Mouse (Mus musculus) cerebellum, adult 2 months (tissue): ENCODE measurements around the gene Nsd2. TPM values are rescaled to one million over a fixed set of nuclear protein-coding genes. Genes with fewer than 3 reads are reported as not detected.
A peak's percentile ranks its signal among the peaks of the same experiment; 100 is the strongest.

Experiments used
- DNase-seq, 2 experiments: peaks; one replicate each; pipeline ENCODE4 v3.0.0; 2021
- H3K27ac ChIP-seq: fragments of 200-500 bp; 2 replicates; pipeline ENCODE4 v1.5.1; 2012; ENCODE audit warnings: low read length, control low read depth, inconsistent platforms; ENCODE audit not compliant: insufficient read depth
- H3K27me3 ChIP-seq: fragments of 200-500 bp; 2 replicates; pipeline ENCODE4 v1.6.1; 2012; ENCODE audit warnings: inconsistent platforms, mild to moderate bottlenecking, low read length, moderate library complexity; ENCODE audit not compliant: control insufficient read depth, insufficient read depth
- H3K4me1 ChIP-seq: fragments of 200-500 bp; 2 replicates; pipeline ENCODE4 v1.6.1; 2011; ENCODE audit warnings: low read length; ENCODE audit not compliant: control insufficient read depth, insufficient read depth
- H3K4me3 ChIP-seq: fragments of 200-500 bp; replicated peaks from 2 replicates; pipeline ENCODE3; 2011; ENCODE audit warnings: mild to moderate bottlenecking, low read depth, low read length, control low read depth; ENCODE audit not compliant: insufficient read depth
- CTCF ChIP-seq: fragments of 200-500 bp; IDR thresholded peaks from 2 replicates; pipeline ENCODE4 v1.5.1; 2011; ENCODE audit warnings: low read depth, mild to moderate bottlenecking, control low read depth, low read length, moderate library complexity, borderline replicate concordance; ENCODE audit not compliant: insufficient read depth
- POLR2A ChIP-seq: fragments of 200-500 bp; IDR thresholded peaks from 2 replicates; pipeline ENCODE4 v1.6.1; 2011; ENCODE audit warnings: low read length, control low read depth, borderline replicate concordance; ENCODE audit not compliant: insufficient read depth
- WGBS: fragments of 180-500 bp; shearing (Covaris S2); methylation state at CpG from one replicate; pipeline ENCODE4 v1.1.7; 2018; 5-methylcytosine and 5-hydroxymethylcytosine counted together
- polyA plus RNA-seq: library from polyadenylated mRNA; depleted of rRNA; stranded (reverse); fragments of >200 nt; gene quantifications from 2 replicates; pipeline ENCODE4 v1.2.3, GENCODE M21; 2012

Gene Nsd2
- polyA plus RNA-seq, 1 experiment = 43.3 TPM

DNA sequence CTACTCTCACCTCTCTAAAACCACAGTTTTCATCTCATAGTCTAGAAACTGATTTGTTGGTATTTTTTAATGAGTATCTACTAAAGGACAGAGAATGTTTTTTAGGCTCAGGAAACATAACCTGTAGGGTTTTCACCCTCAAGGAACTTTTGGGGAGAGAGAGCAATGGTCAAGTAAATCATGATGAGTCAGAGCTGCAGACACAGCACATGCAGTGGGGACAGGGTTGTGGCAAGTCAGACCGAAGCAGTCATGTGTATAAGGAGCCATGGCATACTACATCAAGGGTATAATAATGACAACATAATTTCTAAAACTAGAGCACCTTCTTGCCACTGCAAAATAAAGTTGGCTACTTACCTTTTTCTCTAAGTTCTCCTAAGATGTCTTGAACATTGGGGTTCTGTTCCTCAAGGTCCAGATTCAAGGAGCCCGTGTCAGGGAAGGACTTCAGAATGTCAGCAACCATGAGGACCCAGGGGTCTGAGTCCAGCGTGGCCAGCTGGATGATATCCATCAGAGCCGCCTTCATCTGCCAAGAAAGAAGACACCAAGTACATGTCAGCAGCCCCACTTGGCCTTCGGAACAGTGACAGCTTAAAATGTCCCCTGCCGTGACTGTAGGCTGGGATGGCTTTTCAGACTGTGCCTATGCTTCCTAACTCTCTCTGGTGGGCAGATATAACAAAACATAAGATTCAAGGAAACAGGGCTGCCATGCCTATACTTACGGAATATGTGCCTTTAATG, 101.1 kb downstream of the Nsd2 start:
- peak; percentile 61 to 69 for DNase-seq
- Histone ChIP-seq H3K27ac (peak overlapping the region; percentile 55), H3K4me1 (peaks cover 29% of the 10 kb centered on the region), H3K4me3 (no peak overlapping the region), H3K27me3 (no peaks in the 10 kb centered on the region)
- TF ChIP-seq POLR2A = no peak
- no peak for TF ChIP-seq CTCF
- WGBS = 10% methylated on average over 7 of the region's 7 CpGs

DNA sequence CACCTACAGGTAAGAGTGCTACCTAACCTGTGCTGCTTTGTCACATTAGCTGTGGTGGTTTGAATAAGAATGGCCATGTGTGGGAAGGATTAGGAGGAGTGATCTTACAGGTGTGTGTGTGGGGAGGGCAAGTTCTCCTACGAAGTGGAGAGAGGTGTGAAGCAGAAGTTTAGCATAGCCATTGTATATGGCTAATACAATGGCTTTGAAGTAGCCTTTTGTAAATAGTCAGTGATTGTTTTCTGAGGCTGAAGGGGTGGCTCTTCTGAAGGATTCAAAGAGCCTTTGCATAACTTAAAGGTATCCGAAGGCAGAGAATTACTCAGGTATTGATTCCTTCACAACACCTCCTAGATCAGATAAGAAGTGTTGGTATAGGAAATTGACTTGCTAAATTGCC, 102.0 kb downstream of the Nsd2 start:
- Histone ChIP-seq H3K27ac (peak overlapping the region; percentile 55; the same call in 1 of the 2 replicates), H3K4me3 (no peak overlapping the region), H3K4me1 (peaks cover 29% of the 10 kb centered on the region), H3K27me3 (no peaks in the 10 kb centered on the region)
- TF ChIP-seq POLR2A (no peak), CTCF (no peak)
- WGBS = 52% methylated on average over 2 of the region's 2 CpGs
- DNase-seq = no peak

DNA sequence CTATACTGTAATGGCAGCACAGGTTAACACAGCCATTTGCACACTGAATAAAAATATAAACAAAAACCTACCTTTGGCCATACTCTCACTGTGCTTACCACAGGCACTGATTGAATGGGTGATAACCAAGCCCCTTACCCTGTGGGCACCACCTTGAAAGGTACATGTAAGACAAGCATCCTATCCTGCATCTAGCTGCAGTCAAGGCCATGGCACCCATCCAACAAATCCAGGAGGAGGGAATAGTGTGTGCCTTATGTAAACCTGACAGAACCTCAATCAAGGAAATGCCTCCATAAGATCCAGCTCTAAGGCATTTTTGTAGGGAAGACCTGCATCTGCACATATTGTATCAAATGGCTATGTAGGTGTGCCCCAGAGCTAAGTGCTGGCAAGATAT, 105.6 kb downstream of the Nsd2 start:
- peak; percentile 40 to 45 for DNase-seq
- Histone ChIP-seq H3K27ac (no peak overlapping the region), H3K27me3 (no peaks in the 10 kb centered on the region), H3K4me3 (no peak overlapping the region), H3K4me1 (peaks cover 17% of the 10 kb centered on the region)
- TF ChIP-seq CTCF (no peak), POLR2A (no peak)

DNA sequence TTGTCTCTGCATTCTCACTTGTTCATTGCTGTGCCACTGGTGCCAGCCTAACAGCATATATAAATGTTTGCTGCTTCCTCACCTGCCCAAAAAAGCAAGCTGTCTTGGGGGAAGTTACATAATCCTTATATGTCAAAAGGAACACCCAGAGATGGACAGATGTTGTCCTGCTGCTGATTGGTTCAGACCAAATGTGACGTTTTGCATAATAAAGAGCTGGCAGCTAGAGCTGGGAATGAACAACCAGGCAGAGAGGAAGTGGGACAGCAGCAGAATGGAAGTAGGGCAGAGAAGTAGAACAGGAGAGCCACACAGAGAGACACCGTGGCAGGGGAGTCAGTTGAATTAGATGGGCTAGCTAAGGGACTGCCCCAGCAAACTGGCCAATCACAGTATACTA, 111.9 kb downstream of the Nsd2 start:
- peak in 1 of 2 experiments; percentile 42 for DNase-seq

DNA sequence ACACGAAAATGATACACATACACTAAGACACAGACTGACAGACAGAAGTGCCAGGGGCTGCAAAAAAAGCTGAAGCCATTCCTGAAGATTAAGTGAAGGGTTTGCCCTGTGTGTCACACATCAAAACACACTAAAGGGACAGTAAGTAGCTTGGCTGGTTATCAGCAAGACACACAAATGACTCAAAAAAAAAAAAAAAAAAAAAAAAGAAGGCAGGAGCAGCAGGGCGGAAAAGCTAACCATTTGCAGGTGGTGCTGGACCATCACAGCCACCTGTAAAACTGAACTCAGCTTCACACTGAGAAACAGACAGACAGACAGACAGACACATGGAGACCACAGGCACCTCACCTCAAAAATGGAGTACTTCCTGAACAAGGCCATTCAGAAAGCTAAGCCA, 113.6 kb downstream of the Nsd2 start:
- no peak for DNase-seq
- WGBS = 83% methylated on average over 2 of the region's 2 CpGs
- TF ChIP-seq POLR2A = no peak
- TF ChIP-seq CTCF = no peak
- H3K4me3 ChIP-seq = no peak overlapping the region
- H3K27me3 ChIP-seq = no peaks in the 10 kb centered on the region
- no peaks in the 10 kb centered on the region; the same call in 1 of the 2 replicates for H3K4me1 ChIP-seq
- no peak overlapping the region for H3K27ac ChIP-seq

More for the DNA sequence above, 111.9 kb downstream of the Nsd2 start:
- TF ChIP-seq CTCF = no peak
- no peak for TF ChIP-seq POLR2A
- H3K4me3 ChIP-seq = no peak overlapping the region
- WGBS = 32% methylated on average over 2 of the region's 2 CpGs
- H3K27me3 ChIP-seq = no peaks in the 10 kb centered on the region
- H3K27ac ChIP-seq = no peak overlapping the region
- no peaks in the 10 kb centered on the region; the same call in 1 of the 2 replicates for H3K4me1 ChIP-seq

DNA sequence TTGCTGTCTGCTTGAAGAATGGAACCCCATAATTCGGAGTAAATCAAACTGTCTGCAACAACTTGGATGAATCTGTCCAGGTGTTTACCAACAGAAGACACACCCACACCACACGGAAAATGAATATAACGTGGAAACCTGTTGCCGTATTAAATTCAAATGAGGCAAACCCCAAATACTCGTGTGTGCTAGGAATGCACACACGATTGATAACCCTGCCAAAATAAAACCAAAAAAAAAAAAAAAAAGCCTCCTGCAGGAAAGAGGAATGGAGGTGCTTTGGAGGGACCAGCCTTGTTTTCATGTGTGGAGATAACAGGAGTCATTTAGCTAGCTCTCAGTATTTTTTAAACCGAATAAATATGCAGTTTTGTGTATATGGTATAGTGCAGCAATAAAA, 114.4 kb downstream of the Nsd2 start:
- no peaks in the 10 kb centered on the region; the same call in 1 of the 2 replicates for H3K4me1 ChIP-seq
- no peak for TF ChIP-seq POLR2A
- TF ChIP-seq CTCF = no peak
- no peaks in the 10 kb centered on the region for H3K27me3 ChIP-seq
- WGBS = 51% methylated on average over 7 of the region's 7 CpGs
- DNase-seq = no peak
- no peak overlapping the region for H3K4me3 ChIP-seq
- H3K27ac ChIP-seq = no peak overlapping the region

DNA sequence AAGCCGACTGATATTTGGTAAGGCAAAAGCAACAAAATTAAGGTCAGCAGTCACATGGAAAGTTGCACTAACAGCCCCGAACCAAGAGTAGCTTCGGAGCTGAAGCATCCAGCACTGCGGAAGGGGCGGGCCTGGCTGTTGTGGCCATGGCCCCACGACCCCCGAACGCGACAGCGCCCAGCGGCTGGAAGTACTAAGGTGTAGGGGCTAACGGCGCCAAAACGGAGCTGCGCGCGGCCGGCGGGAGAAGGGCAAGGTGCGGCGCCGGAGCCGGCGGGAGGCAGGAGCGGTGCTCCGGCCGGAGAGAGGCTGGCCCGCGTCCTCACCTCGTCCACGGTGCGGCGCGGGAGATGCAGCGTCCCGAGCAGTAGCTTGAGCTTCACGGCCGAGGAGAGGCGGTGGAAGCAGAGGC, 115.2 kb downstream of the Nsd2 start:
- Histone ChIP-seq H3K27ac (peak overlapping the region; percentile 89), H3K4me3 (peak overlapping the region; percentile 80), H3K27me3 (no peaks in the 10 kb centered on the region), H3K4me1 (no peaks in the 10 kb centered on the region; the same call in 1 of the 2 replicates)
- TF ChIP-seq POLR2A (no peak), CTCF (no peak)
- under 1% methylated on average over 39 of the region's 39 CpGs for WGBS
- no peak for DNase-seq

DNA sequence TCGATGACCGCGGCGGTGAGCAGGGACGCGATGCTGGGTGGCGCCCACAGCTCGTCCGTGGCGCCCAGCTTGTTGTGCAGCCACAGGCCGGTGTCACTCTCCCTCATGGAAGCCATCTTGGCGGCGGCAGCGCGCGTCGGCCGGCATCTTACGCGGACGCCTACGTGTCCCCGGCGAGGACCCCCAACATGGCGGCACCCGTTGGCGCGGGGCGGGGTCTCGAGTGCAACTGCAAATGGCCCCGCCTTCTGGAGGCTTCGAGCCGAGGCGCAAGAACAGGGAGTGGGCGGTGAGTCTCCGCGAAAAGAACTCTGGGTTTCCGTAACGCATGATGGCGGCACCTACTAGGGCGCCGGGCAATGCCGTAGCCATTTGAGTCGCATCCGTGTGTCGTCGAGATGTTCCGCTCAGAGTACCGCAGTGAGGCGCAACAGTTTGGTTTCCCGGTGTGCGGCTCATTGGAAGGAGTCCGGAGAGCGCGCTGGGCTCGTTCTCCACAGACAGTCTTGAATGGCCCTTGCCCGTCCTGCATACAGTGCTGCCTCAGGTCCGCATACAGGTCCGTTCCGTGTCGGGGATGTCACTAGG, 115.7 kb downstream of the Nsd2 start, which contains the start of gene Nelfa:
Gene Nelfa (minus strand): TSS at position 294 of the 588 bp plus-strand sequence.
- WGBS = under 1% methylated on average over 60 of the region's 61 CpGs
- peak within 1 kb of the TSS; percentile 80 for H3K4me3 ChIP-seq
- TF ChIP-seq CTCF (no peak), POLR2A (peak; percentile 70)
- no peaks in the 10 kb centered on the region for H3K27me3 ChIP-seq
- DNase-seq = peak; percentile 99
- H3K4me1 ChIP-seq = no peaks in the 10 kb centered on the region; the same call in 1 of the 2 replicates
- peak within 1 kb of the TSS; percentile 89 for H3K27ac ChIP-seq
